Mouse (Mus musculus): ENCODE data around the gene Ttbk2. TPM values are rescaled to one million over a fixed set of nuclear protein-coding genes. Genes with fewer than 3 reads are reported as not detected.

Ttbk2 gene
- 10 to 100 TPM; 15.0 to 15.7 TPM for total RNA-seq (2021)
- long read RNA-seq, experiment 1, partial matches to known transcripts: 0 of 6 reads
- long read RNA-seq, experiment 1, other reads (novel, unspliced or antisense): 6 of 6 reads
- long read RNA-seq, experiment 2, partial matches to known transcripts: 2 of 10 reads
- long read RNA-seq, experiment 2, other reads (novel, unspliced or antisense): 6 of 10 reads

GRCm38 (mm10) chr2:120850424-120851082 is at the start of gene Ttbk2:
Gene Ttbk2, minus strand, starts transcription at chr2:120850604.
- DNase-seq (ENCODE audit: low spot score in 2 of 2): peak; percentile 97 to 98

- no peak for DNase-seq (ENCODE audit: low spot score in 2 of 2)
These were observed 46.0 kb upstream of the Ttbk2 start for GRCm38 (mm10) chr2:120896361-120896760.

- no peak for DNase-seq (ENCODE audit: low spot score in 2 of 2)
These were observed 37.2 kb upstream of the Ttbk2 start for GRCm38 (mm10) chr2:120887601-120888000.

GRCm38 (mm10) chr2:120873192-120873591 is 22.8 kb upstream of the Ttbk2 start:
- DNase-seq (ENCODE audit: low spot score in 2 of 2): no peak

- DNase-seq (ENCODE audit: low spot score in 2 of 2): no peak
These were observed 21.3 kb upstream of the Ttbk2 start for GRCm38 (mm10) chr2:120871447-120872336.

GRCm38 (mm10) chr2:120867336-120867735 is 16.9 kb upstream of the Ttbk2 start:
- DNase-seq (ENCODE audit: low spot score in 2 of 2): no peak

GRCm38 (mm10) chr2:120866561-120866960 is 16.2 kb upstream of the Ttbk2 start:
- no peak for DNase-seq (ENCODE audit: low spot score in 2 of 2)

GRCm38 (mm10) chr2:120863389-120863788 is 13.0 kb upstream of the Ttbk2 start:
- DNase-seq (ENCODE audit: low spot score in 2 of 2): no peak

- no peak for DNase-seq (ENCODE audit: low spot score in 2 of 2)
These were observed 10.3 kb upstream of the Ttbk2 start for GRCm38 (mm10) chr2:120860699-120861098.

GRCm38 (mm10) chr2:120858131-120858530 is 7.7 kb upstream of the Ttbk2 start:
- DNase-seq (ENCODE audit: low spot score in 2 of 2): no peak

GRCm38 (mm10) chr2:120853151-120853550 is 2.7 kb upstream of the Ttbk2 start:
- DNase-seq (ENCODE audit: low spot score in 2 of 2): no peak

GRCm38 (mm10) chr2:120852626-120853025 is 2.2 kb upstream of the Ttbk2 start:
- DNase-seq (ENCODE audit: low spot score in 2 of 2): no peak

GRCm38 (mm10) chr2:120849449-120850423 is 668 bp downstream of the Ttbk2 start, which contains the start of gene Cdan1:
Gene Cdan1, minus strand, starts transcription at chr2:120850128.
- DNase-seq (ENCODE audit: low spot score in 2 of 2): peak; percentile 10 to 11

- DNase-seq (ENCODE audit: low spot score in 2 of 2): no peak
These were observed 5.1 kb downstream of the Ttbk2 start for GRCm38 (mm10) chr2:120845280-120845679.

- DNase-seq (ENCODE audit: low spot score in 2 of 2): no peak
These were observed 6.4 kb downstream of the Ttbk2 start for GRCm38 (mm10) chr2:120843990-120844389.

GRCm38 (mm10) chr2:120841211-120841610 is 9.2 kb downstream of the Ttbk2 start:
- DNase-seq (ENCODE audit: low spot score in 2 of 2): no peak

- DNase-seq (ENCODE audit: low spot score in 2 of 2): no peak
These were observed 15.2 kb downstream of the Ttbk2 start for GRCm38 (mm10) chr2:120835167-120835566.

- DNase-seq (ENCODE audit: low spot score in 2 of 2): no peak
These were observed 23.3 kb downstream of the Ttbk2 start for GRCm38 (mm10) chr2:120826936-120827638.

GRCm38 (mm10) chr2:120770265-120770935 is 80.0 kb downstream of the Ttbk2 start:
- DNase-seq (ENCODE audit: low spot score in 2 of 2): no peak
